Mouse (Mus musculus) G1E (cell line): ENCODE data around the gene Foxn3. TPM values are rescaled to one million over a fixed set of nuclear protein-coding genes. Genes with fewer than 3 reads are reported as not detected.
A peak's percentile ranks its signal among the peaks of the same experiment; 100 is the strongest.

ENCODE experiments used
- ATAC-seq: 2 replicates; pipeline ENCODE4 v1.8.0; 2016; ENCODE audit warnings: mild to moderate bottlenecking; ENCODE audit not compliant: insufficient number of reproducible peaks, poor library complexity, low FRiP score, severe bottlenecking; ENCODE audit errors: extremely low read depth
- DNase-seq: peaks from one replicate; pipeline ENCODE4 v3.0.0; 2012; ENCODE audit warnings: low spot score
- H3K27me3 ChIP-seq: 2 replicates; pipeline ENCODE4 v1.6.1; 2012; ENCODE audit warnings: mild to moderate bottlenecking, low read length, inconsistent platforms; ENCODE audit not compliant: insufficient read depth
- H3K36me3 ChIP-seq: replicated peaks from 2 replicates; pipeline ENCODE3; 2012; ENCODE audit warnings: mild to moderate bottlenecking, inconsistent platforms
- H3K4me1 ChIP-seq: 2 replicates; pipeline ENCODE4 v1.6.1; 2012; ENCODE audit warnings: low read depth, low read length, inconsistent platforms, mixed read lengths; ENCODE audit not compliant: insufficient read depth
- H3K4me3 ChIP-seq: 2 replicates; pipeline ENCODE4 v1.5.1; 2012; ENCODE audit warnings: low read depth, mild to moderate bottlenecking, inconsistent platforms, low read length, moderate library complexity, mixed read lengths
- H3K9me3 ChIP-seq: replicated peaks from 2 replicates; pipeline ENCODE4 v1.6.1; 2012; ENCODE audit warnings: inconsistent platforms
- CTCF ChIP-seq: IDR thresholded peaks from 2 replicates; pipeline ENCODE4 v1.5.1; 2012; ENCODE audit warnings: low read depth, low read length, inconsistent platforms, mixed read lengths
- GATA1 ChIP-seq: IDR thresholded peaks from 2 replicates; pipeline ENCODE4 v1.6.1; 2012; ENCODE audit warnings: borderline replicate concordance, low read length, inconsistent platforms, mixed read lengths
- GATA2 ChIP-seq: IDR thresholded peaks from 2 replicates; pipeline ENCODE4 v1.6.1; 2012; ENCODE audit warnings: low read depth, low read length, inconsistent platforms, borderline replicate concordance
- POLR2AphosphoS5 ChIP-seq: IDR thresholded peaks from 2 replicates; pipeline ENCODE4 v1.6.1; 2012; ENCODE audit warnings: low read depth, low read length, inconsistent platforms; ENCODE audit not compliant: insufficient replicate concordance
- TAL1 ChIP-seq: conservative IDR thresholded peaks from 2 replicates; pipeline ENCODE4 v1.6.1; 2012; ENCODE audit warnings: low read depth, low read length, inconsistent platforms, mixed read lengths
- polyA plus RNA-seq: library from polyadenylated mRNA; stranded (reverse); fragments of >175 nt; gene quantifications from 2 replicates; pipeline ENCODE4 v1.2.3, GENCODE M21; 2012
- total RNA-seq, 2 experiments: library from RNA; stranded (forward) in 1 of 2; stranded (reverse) in 1 of 2; fragments of 200-1000 nt in 1 of 2; fragments of >200 nt in 1 of 2; fragmentation: Nextera tagmentation in 1 of 2; gene quantifications; 2 replicates each; pipeline ENCODE4 v1.2.3; 2014 to 2017

Foxn3 gene
- total and polyA plus RNA-seq, 3 experiments, result 15.1 to 111 (median 20.1) TPM

DNA sequence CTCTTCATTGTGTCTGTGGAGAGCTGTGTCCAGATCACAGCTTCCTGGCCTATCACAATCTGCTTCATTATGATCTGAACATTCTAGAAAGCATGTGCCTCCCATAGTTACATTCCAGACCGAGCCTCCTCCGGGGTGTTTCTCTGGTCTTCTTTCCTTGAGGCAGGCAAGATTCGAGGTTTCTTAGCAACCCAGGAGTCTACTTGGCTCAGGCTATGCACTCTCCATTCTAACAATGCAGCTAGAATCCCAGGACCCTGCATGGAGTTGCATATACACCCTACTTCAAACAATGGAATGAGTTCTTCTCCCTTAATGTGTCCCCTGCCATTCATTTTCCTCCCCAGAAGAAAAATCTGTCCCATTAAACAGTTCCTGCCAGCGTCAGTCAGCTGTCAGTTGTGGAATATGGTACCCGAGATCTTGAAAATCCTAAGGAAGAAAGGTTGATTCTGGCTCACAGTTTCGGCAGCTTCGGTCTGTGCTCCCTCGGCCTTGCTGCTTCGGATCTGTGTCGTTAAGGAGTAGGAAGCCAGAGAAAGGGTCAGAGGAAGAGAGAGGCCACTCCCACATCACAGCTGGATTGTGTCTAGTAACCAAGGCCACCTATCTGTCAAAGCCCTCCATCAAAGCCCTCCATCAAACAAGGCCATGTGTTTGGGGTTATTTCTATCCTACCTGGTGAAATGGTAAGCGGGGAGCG lies 400.6 kb downstream of the Foxn3 start:
- DNase-seq (no peak), ATAC-seq (no peak)
- no peak for TF ChIP-seq CTCF
- TF ChIP-seq GATA2, result no peak
- no peak for TF ChIP-seq TAL1
- no peak for TF ChIP-seq POLR2AphosphoS5
- no peak for TF ChIP-seq GATA1
- Histone ChIP-seq H3K9me3 (peaks cover 25% of the 10 kb centered on the region), H3K4me3 (no peak overlapping the region), H3K36me3 (no peaks in the 10 kb centered on the region), H3K4me1 (no peaks in the 10 kb centered on the region), H3K27me3 (no peaks in the 10 kb centered on the region; the same call in 1 of the 2 replicates)

DNA sequence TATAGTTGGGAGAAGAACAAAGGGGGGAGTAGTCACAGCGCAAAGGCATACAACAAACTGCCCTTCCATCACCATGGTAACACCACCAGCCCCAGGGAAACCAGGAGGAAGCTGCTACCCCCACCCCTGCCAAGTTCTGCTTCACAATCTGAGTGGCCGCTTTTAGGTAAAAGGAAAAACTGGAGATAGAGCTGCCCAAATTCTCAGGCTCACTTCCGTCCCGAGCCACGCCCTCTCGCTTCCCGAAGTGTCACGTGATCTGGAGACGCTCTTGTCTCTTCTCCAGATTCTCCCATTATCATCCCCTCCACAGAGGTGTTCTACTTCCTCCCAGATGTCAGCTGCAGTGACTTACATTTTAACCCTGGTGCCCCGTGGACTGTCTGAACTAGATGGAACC lies 401.2 kb downstream of the Foxn3 start:
- ATAC-seq (no peak), DNase-seq (no peak)
- peaks cover 28% of the 10 kb centered on the region for H3K9me3 ChIP-seq
- H3K27me3 ChIP-seq, result no peaks in the 10 kb centered on the region; the same call in 1 of the 2 replicates
- H3K4me1 ChIP-seq, result no peaks in the 10 kb centered on the region
- no peaks in the 10 kb centered on the region for H3K36me3 ChIP-seq
- TF ChIP-seq CTCF (no peak), GATA1 (no peak), TAL1 (no peak), GATA2 (no peak), POLR2AphosphoS5 (no peak)
- no peak overlapping the region for H3K4me3 ChIP-seq

DNA sequence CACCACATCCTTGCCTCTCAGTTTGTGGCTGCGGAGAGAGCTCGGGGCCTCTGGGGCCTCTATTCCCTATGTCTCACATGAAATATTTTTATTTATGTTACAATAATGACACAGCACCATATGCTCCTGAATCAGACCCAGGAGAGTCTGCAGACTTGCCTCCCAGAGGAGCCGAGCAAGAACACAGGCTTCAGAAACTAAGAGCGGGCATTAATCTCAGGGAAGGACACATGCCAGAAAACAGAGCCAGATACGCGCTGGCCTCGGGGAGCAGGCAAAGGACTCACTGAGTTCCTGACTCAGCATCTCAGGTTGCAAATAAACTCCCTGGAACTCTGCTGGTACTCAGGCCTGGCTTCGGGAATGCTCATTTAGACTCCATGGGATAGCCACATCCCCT lies 403.3 kb downstream of the Foxn3 start:
- no peaks in the 10 kb centered on the region for H3K36me3 ChIP-seq
- H3K4me1 ChIP-seq, result no peaks in the 10 kb centered on the region
- TF ChIP-seq POLR2AphosphoS5 (no peak), CTCF (no peak), GATA2 (no peak), TAL1 (no peak), GATA1 (no peak)
- peaks cover 28% of the 10 kb centered on the region for H3K9me3 ChIP-seq
- no peak overlapping the region for H3K4me3 ChIP-seq
- ATAC-seq, result no peak
- H3K27me3 ChIP-seq, result peaks cover 2% of the 10 kb centered on the region; the same call in 1 of the 2 replicates
- no peak for DNase-seq

DNA sequence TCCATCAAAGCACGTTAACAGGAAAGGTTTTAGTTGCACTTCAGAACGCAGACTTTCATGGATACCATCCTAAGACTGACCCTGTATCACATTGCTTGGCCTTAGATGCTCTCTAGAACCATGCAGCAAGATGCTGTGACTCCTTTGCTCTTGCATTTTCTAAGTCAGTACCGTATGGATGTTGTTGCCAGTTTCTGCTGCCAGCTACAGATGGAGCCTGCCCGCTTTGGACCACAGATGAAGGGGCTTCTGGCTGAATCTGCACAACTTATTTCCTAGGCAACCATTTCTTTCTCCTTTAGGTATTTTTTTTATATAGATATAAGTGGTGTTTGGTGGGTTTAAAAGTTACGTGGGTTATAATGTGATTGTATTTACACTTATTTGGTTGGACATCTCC lies 407.5 kb downstream of the Foxn3 start:
- peaks cover 2% of the 10 kb centered on the region; the same call in 1 of the 2 replicates for H3K27me3 ChIP-seq
- peaks cover 26% of the 10 kb centered on the region for H3K9me3 ChIP-seq
- no peak overlapping the region for H3K4me3 ChIP-seq
- H3K36me3 ChIP-seq, result no peaks in the 10 kb centered on the region
- ATAC-seq (no peak), DNase-seq (no peak)
- TF ChIP-seq GATA2, result no peak
- TF ChIP-seq POLR2AphosphoS5, result no peak
- no peak for TF ChIP-seq TAL1
- TF ChIP-seq GATA1, result no peak
- no peak for TF ChIP-seq CTCF
- no peaks in the 10 kb centered on the region for H3K4me1 ChIP-seq

DNA sequence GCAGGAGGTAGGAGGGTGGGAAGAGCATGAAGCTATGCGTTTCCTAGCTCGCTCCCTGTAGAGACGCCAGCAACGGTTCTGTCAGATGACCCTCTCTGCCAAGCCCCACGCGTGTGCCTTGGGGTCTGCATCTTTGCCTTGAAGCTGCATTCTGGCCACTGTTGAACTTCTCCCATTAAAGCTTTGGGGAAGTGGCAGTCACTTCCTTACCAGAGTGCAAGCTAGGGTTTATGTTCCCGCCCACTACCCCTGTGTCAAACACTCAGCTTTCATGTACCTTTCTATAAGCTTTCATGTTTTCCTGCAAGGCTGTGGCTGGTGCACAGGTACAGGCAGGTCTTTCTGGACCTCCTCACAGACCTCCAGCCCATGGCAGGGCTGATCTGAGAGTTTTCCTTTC lies 409.2 kb downstream of the Foxn3 start:
- Histone ChIP-seq H3K27me3 (peaks cover 2% of the 10 kb centered on the region; the same call in 1 of the 2 replicates), H3K4me1 (no peaks in the 10 kb centered on the region), H3K9me3 (peaks cover 24% of the 10 kb centered on the region), H3K4me3 (no peak overlapping the region), H3K36me3 (no peaks in the 10 kb centered on the region)
- TF ChIP-seq GATA1, result no peak
- no peak for TF ChIP-seq POLR2AphosphoS5
- no peak for TF ChIP-seq CTCF
- no peak for ATAC-seq
- DNase-seq, result no peak

DNA sequence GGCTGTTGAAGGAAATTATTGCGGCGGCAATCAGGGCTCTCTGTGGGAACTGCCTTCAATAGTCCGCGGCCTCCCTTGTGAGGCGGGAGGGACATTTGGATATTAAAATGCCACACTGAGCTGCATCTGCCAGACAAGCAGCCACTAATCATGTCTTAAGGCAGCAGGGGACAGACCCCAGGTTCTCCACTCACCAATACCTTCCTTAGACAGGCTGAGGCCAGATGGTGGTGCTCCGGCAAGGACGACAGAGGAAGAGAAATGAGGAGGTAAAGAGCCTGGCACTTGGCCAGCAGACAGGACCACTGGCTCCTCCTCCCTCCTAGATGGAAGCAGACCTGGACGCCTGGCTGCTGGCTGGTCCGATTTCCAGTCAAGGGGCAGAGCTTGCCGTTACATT lies 409.7 kb downstream of the Foxn3 start:
- TF ChIP-seq CTCF, result no peak
- DNase-seq, result no peak
- H3K4me3 ChIP-seq, result no peak overlapping the region
- no peaks in the 10 kb centered on the region for H3K4me1 ChIP-seq
- peaks cover 2% of the 10 kb centered on the region; the same call in 1 of the 2 replicates for H3K27me3 ChIP-seq
- ATAC-seq, result no peak
- no peaks in the 10 kb centered on the region for H3K36me3 ChIP-seq
- H3K9me3 ChIP-seq, result peaks cover 21% of the 10 kb centered on the region

DNA sequence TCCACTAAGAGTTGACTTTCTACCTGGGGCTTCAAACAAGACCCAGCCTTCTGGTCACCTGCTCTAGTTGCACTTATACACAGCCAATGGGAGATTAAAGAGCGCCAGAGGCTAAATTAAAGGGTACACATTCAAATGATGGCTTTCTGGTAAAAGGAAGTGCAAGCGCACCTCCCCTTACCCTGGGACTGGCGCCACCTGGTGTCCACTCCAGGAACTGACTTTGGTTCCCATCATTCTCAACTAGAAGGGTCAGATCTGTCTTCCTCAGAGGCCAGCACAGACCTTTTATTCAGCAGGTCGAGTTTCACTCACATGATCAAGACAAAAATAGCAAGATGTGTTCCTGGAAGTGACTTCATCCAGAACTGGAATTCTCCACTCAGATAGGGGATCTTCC lies 413.3 kb downstream of the Foxn3 start:
- H3K9me3 ChIP-seq, result peaks cover 9% of the 10 kb centered on the region
- ATAC-seq (peak; percentile 19; the same call in 1 of the 2 replicates), DNase-seq (peak; percentile 57)
- peak; percentile 95 for TF ChIP-seq CTCF
- no peak for TF ChIP-seq GATA2
- no peak overlapping the region for H3K4me3 ChIP-seq
- no peaks in the 10 kb centered on the region for H3K27me3 ChIP-seq
- no peaks in the 10 kb centered on the region for H3K36me3 ChIP-seq
- H3K4me1 ChIP-seq, result no peaks in the 10 kb centered on the region
